Mouse (Mus musculus): Measurements from ENCODE around the gene Vars. TPM values are rescaled to one million over a fixed set of nuclear protein-coding genes. Genes with fewer than 3 reads are reported as not detected.
"Not testable (repeated sequence)": the region's sequence is repeated elsewhere in the genome, so short reads cannot be mapped to it uniquely, and the experiment has no call there.

Vars gene
- total RNA-seq, 2 experiments from 2014 or later = 46.6 to 50.4 TPM

DNA sequence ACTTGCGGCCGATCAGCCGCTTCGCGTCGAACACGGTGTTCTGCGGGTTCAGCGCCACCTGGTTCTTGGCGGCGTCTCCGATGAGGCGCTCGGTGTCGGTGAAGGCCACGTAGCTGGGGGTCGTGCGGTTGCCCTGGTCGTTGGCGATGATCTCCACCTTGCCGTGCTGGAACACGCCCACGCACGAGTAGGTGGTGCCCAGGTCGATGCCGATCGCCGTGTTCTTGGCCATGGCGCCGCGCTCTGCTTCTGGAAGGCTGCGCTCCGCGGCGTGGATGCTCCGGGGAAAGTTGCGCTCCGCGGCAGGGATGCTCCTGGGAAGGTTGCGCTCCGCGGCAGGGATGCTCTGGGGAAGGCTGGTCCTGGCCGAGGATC, 29.1 kb upstream of the Vars start:
- DNase-seq (ENCODE audit: low spot score in 2 of 2) = not testable (repeated sequence)

DNA sequence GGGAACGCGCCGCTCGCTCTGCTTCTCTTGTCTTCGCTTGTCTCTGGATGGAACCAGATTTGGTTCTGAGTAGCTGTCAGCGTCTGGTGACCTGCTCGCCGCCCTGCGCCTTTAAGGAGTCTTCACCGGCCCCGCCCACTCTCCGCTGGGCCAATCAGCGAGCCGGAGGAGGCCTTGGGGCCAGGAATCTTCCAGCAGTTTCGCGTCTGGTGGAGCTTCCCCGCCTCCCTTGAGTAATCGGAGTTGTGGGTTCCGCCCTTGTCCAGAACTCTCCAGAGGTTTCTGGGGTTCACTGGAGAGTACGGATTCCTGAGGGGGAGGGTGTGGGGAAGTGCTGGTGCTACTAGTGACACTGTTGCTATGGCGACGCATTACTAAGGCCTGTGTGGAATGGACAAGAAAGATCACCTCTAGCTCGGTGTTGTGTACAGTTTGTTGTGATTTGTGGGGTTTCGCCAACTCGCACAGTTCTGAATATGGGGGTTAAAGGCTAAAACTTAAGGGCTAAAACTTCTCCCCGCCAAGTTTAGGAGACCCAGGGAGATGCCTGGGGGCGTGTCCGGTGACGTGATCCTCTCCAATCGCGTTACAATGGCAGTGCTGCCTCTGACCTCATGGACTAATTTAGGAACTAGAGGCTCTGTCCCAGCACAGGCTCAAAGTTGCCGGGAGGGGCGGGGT, 28.6 kb upstream of the Vars start, which contains the start of the genes Hspa1a and Hspa1l:
TSS of gene Hspa1a (minus strand) at position 88 of the 681 bp plus-strand sequence.
TSS of gene Hspa1l (plus strand) at position 635 of the 681 bp plus-strand sequence.
- peak; percentile 76 to 85 for DNase-seq (ENCODE audit: low spot score in 2 of 2)

DNA sequence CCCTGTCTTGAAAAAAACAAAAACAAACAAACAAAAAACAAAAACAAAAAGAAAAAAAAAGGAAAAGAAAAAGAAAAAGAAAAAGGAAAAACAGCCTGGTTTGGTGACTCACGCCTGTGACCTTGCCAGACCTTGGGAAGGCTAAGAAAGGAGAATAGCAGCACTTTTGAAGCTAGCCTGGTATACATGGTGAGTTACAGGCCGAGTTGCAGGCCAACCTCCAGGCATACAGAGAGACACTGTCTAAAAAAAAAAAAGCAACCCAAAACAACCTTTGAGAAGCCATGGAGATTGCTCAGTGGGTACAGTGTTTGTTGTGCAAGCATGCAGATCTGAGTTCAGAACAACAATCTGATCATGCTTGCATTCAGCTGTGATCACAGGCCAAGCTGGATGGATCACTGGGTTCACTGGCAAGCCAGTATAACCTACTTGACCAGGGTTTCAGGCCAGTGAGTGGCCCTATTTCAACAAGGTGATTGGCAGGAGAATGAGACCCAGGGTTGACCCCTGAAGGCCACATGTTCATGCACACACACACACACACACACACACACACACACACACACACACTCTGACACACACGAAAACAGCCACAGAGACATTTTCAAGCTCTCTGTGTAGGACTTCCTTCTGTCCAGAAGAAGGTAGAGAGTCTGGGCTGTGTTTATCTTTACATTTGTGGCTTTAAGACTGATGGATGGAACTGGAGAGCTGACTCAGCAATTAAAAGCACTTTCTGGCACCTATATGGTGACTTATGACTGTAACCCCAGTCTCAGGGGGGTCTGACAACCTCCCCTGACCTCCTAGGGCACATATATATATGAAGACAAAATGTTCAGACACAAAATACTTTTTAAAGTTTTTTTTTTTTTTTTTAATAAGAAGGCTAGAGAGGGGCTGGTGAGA, 24.9 kb upstream of the Vars start:
- no peak for DNase-seq (ENCODE audit: low spot score in 2 of 2)

DNA sequence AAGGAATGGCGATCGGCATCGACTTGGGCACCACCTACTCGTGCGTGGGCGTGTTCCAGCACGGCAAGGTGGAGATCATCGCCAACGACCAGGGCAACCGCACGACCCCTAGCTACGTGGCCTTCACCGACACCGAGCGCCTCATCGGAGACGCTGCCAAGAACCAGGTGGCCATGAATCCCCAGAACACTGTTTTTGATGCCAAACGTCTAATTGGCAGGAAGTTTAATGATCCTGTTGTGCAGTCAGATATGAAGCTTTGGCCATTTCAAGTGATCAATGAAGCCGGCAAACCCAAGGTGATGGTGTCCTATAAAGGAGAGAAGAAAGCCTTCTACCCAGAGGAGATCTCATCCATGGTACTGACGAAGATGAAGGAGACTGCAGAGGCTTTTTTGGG, 23.8 kb upstream of the Vars start:
- DNase-seq (ENCODE audit: low spot score in 2 of 2) = no peak

DNA sequence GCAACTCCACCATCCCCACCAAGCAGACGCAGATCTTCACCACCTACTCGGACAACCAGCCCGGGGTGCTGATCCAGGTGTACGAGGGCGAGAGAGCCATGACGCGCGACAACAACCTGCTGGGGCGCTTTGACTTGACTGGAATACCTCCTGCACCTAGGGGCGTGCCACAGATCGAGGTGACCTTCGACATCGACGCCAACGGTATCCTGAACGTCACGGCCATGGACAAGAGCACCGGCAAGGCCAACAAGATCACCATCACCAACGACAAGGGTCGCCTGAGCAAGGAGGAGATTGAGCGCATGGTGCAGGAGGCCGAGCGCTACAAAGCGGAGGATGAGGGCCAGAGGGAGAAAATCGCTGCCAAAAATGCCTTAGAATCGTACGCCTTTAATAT, 22.5 kb upstream of the Vars start:
- DNase-seq (ENCODE audit: low spot score in 2 of 2) = no peak

DNA sequence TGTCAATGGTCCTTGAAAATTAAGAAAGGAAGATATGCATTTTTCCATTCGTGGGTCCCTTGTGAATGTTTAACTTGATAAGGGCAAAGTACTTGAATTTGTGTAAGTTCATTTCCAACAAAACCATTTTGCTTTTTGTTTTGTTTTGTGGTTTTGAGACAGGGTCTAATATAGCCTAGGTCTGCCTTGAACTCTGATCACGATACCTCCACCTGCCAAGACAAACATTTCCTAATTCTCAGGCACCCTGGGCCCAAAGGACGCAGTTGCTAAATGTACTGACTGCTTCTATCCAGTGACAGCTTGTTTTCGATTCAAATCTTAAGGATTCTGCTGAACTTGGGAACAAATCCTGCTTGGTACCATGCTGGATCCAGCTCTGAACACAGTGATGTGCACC, 21.2 kb upstream of the Vars start:
- DNase-seq (ENCODE audit: low spot score in 2 of 2) = no peak

DNA sequence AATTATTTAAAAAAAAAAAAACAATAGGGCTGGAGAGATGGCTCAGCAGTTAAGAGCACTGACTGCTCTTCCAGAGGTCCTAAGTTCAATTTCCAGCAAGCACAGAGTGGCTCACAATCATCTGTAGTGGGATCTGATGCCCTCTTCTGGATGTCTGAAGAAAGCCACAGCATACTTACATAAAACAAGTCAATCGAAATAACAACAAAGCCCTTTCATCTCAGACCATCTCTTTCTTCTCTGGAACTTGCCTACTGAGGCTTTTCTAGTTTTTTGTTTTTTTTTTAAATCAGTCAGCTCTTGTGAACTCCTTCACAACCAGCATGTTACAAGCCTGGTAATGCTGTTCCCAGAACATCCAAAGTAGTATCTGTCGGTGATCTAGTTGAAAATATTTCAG, 20.1 kb upstream of the Vars start:
- DNase-seq (ENCODE audit: low spot score in 2 of 2) = peak in 1 of 2 experiments; percentile 72

DNA sequence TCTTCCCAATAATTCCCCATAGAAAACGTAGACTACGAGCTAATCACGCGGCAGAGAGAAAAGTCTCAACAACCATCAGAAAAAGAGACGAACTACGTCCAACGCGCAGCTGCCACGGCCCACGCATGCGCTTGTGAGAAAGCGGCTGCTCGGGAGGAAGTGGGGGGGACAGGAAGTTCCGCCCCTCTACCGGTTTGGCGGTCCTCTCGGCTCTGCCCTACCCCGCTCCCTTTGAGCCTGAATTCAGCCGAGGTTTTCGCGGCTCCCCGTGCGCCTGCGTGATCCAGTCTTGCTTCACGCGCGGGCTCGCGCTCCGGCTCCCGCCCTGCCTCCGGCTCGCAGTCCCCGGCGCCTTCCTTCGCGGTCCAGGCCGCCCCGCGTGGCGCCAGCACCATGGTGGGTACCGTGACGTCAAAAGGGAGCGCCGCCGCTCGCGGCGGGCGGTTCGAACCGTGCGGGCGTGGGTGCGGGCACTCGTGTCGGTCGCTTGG, 19.1 kb upstream of the Vars start, which contains the start of gene Lsm2:
TSS of gene Lsm2 (plus strand) at position 173 of the 491 bp plus-strand sequence.
- DNase-seq (ENCODE audit: low spot score in 2 of 2) = peak; percentile 91 to 95

DNA sequence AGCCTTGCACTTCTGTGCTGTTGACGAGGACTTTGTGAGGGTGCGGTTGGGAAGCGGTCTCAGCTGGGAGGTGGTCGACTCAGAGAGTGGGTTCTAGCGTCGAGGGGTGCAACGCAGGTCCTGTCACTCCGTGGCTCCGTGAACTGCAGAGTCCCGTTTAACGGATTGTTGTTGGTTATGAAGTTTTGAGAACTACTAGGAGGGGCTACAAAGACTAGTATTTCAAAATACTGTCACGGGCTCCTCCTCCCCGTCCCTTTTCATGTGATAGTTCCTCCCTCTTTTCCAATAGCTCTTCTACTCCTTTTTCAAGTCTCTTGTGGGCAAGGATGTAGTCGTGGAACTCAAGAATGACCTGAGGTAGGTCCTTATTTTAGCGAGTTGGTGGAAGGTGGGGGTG, 18.5 kb upstream of the Vars start:
- DNase-seq (ENCODE audit: low spot score in 2 of 2) = no peak

DNA sequence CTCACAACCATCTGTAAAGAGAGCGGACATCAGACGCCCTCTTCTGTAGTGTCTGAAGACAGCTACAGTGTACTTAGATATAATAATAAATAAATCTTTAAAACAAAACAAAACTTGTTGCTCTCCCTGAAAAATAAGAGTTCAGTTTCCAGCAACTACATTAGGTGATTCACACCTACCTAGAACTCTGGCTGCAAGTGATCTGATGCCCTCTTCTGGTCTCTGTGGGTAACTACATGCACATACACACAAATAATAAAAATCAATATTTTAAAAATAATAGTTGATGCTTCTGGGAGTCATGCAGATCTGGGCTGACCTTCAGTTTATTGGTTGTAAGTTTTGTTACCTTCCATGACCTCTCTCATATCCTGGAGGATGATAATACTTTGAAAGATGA, 16.6 kb upstream of the Vars start:
- no peak for DNase-seq (ENCODE audit: low spot score in 2 of 2)

DNA sequence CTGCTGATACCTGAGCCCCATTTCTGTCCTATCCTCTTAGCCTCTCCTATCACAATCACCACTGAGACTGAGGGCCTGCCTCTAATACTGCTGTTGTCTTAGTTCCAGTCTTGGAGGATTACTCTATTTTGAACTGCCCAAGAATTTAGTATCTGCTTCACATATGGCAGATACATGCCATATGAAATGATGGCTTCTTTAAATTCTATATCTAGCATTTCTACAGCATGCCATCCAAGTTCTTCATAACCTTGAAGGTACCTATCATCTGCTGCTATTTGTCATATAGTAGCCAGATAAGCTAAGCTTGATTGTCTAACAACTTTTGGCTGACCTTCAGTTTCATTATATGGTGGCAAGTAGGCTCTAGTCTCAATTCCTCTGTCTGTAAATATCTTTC, 6.0 kb upstream of the Vars start:
- no peak for DNase-seq (ENCODE audit: low spot score in 2 of 2)

DNA sequence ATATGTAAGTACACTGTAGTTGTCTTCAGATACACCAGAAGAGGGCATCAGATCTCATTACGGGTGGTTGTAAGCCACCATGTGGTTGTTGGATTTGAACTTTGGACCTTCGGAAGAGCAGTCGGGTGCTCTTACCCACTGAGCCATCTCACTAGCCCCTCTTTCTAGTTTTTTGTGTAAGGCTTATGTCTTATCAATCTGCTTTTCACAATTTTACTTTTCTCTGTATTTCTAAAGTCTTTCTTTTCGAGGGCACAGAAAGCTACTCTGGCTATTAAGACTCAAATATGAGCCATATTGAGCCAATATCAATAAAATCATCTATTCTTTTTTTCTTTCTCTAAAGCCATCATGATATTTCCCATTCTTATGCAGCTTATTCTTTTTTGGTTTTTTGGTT, 5.6 kb upstream of the Vars start:
- DNase-seq (ENCODE audit: low spot score in 2 of 2) = not testable (repeated sequence)

DNA sequence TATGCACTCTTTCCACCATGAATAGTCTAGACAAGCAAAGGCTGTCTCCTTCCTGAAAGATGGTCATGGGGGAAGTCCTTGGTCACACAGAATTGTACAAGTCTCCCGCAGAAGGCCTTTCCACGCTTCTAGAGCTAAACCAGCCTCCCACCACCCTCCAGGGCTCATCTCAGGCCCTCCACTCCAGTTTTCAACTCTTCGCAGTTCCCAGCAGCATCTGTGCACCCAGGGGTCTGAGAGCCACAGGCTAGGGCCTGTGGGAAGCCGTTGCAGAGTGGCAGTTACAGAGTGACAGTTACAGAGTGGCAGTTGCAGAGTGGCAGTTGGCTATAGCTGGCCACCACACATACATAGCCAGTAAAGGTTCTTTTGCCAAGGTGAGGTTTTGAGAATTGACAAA, 4.9 kb upstream of the Vars start:
- DNase-seq (ENCODE audit: low spot score in 2 of 2) = not testable (repeated sequence)

DNA sequence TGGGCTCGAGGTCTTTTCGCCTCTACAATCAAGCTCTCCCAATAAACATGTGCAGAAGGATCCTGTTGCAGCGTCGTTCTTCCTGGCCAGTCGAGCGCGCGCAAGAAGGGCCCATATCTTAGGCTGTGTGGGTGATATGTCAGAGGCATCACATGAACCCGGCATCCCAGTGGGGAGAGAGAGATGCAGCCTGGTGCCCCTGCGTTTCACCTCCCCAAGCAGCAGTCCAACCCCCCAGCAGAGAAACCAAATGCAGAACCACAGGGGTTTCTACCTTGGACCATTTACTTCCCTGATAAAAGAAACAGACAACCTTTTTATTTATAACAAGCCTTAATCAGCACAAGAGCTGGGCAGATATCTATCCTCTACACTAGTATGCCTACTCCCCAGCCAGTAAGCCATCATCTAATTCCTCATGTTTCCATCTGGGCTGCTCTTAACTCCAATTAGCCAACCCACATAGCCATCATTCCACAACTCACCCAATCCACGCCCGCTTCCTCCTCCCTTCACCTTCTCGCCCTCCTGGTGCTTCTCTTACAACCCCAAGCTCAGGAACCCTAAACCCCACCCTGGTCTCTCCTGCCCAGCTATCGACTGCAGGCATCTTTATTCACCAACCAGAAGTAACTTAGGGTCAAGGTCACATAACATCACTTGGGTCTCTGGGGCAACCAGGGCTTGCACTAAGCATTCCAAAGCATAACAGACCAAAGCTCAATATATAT, 4.2 kb upstream of the Vars start:
- no peak for DNase-seq (ENCODE audit: low spot score in 2 of 2)

DNA sequence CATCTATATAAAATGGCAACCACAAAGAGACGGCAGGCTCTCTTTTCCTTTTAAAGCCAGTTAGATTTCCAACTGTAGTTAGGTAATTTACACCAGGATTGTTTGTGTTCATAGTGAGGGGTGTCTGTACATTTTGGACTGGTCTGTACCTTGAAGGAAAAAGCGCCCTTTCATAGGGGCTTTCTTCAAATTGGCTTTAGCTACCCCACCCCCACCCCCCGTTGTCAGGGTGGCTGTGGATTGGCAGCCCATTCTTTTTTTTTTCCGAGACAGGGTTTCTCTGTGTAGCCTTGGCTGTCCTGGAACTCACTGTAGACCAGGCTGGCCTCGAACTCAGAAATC, 3.7 kb upstream of the Vars start:
- DNase-seq (ENCODE audit: low spot score in 2 of 2) = no peak

DNA sequence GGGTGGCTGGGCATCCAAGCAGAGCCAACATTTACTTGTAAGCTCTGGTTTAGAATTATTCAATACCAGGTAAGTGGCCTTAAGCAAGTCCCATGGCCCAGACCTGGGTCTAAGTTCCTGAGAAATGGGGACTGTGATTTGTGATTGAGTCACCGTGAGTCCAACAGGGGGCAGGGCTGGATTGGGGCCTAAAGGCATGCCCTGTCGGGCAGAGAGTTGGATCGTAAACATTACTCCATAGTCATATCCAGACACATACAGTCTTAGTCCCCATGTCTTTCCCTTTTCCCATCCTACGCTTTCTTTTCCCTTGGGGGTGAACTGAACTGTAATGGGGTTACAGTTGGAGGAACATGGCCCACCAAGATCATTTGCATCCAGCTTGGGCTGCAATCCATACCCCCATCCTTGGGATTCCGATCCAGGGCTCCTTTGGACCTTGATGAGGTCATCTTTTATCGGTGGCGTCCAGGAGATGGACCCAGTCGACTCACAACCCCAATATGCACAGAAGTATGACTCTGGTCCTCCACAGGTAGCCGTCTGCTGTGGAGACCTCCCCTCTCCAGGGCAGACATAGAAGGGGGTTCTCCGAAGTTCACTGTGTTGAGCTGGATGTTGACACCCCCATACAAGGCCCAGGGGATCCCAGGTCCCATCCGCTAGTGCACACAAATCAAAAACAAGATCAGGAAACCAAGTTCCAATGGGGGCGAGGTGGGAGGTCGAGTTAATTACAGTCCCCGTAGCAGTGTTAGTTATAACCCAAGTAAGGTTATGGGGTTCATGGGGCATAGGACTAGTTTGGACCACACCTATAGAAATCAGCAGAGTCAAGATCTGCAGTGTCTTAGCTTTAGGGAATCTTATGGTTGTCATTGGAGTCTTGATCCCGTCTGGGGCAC, 2.0 kb upstream of the Vars start:
- no peak for DNase-seq (ENCODE audit: low spot score in 2 of 2)

DNA sequence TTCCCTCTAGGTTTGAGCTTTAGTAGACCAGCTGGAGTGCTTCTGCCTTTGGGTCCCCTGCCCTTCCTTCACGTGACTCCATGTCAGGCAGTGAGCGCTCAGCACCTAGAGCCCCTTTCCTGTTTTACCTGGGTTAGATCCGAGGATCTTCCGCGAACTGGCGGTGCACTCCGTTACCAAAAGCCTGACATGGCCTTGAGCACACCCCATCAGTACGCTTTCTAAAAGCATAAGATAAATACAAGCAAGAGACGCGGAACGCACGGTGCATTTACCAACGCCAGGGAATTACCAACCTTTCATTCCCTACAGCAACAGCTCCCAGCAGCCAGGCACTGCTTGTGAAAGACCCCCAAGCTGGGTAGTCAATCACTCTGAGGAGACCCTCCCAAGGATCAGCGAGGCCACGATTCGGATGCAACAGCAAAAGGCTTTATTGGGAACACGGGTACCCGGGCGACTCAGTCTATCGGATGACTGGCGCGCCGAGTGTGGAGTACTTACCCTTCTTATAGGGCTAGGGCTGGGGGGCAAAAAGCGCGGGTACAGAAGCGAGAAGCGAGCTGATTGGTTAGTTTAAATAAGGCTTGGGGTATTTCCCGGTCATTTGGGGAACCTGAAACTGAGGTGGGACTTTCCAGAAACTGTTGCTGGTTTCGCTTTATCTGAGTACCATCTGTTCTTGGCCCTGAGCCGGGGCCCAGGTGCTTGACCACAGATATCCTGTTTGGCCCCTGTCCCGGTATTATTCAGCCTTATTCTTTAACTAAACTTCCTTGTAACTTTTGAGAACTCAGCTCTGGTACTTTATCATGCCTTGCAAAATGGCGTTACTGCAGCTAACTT, 693 bp upstream of the Vars start:
- not testable (repeated sequence) for DNase-seq (ENCODE audit: low spot score in 2 of 2)

DNA sequence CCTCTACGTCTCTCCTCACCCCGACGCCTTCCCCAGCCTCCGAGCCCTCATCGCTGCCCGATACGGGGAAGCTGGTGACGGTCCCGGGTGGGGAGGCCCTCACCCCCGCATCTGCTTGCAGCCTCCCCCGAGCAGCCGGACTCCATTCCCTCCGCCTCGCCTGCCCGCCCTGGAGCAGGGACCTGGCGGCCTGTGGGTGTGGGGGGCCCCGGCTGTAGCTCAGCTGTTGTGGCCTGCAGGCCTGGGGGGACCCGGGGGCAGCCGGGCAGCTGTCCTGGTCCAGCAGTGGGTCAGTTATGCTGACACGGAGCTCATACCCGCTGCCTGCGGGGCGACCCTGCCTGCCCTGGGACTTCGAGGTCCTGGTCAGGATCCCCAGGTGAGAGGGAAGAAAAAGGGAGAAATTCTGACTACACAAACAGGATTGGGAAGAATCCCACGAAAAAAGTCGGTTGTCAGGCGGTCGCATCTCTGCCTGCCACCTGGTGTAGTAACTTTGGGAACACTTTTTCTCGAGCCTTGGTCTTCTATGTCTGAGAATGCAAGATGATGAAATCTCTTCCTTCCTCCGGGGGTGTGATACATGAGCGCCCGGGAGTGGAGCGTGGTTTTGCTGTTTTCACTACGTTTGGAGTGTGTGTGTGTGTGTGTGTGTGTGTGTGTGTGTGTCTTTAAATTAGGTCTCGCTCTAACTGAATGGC, 815 bp downstream of the Vars start:
- no peak for DNase-seq (ENCODE audit: low spot score in 2 of 2)
